Mouse (Mus musculus) ES-Bruce4 (cell line): ENCODE results near the gene Calhm6.

Experiments
- CTCF ChIP-seq: IDR thresholded peaks from one replicate; pipeline ENCODE4 v1.8.1; 2011; ENCODE audit warnings: low read depth, low read length
- EP300 ChIP-seq: IDR thresholded peaks from 2 replicates; pipeline ENCODE4 v1.6.1; 2011; ENCODE audit warnings: low read depth, low read length; ENCODE audit not compliant: insufficient read depth
- POLR2A ChIP-seq: IDR thresholded peaks from one replicate; pipeline ENCODE4 v1.8.1; 2011; ENCODE audit warnings: low read length; ENCODE audit not compliant: insufficient read depth

DNA sequence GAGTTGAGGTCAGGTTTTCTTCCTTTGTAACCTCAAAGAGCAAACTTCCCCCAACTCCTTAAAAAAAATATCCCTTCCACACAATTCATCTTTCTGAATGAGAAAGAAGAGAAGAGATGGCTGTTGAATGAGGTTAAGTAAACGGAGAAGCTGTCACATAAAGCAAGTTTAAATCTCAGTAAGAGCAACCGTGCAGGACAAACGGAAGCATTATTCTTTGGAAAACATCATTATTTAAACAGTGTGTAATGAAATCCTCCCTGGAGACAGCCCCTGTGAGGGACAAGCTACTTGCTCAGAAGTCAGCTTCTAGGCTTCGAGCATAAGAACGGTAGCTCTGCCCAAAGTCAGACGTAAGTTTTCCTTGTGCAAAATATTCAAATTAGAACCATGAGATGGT, 22.7 kb upstream of the Calhm6 start:
- TF ChIP-seq CTCF (no peak), POLR2A (no peak), EP300 (no peak)
